In the genomic region with DNA sequence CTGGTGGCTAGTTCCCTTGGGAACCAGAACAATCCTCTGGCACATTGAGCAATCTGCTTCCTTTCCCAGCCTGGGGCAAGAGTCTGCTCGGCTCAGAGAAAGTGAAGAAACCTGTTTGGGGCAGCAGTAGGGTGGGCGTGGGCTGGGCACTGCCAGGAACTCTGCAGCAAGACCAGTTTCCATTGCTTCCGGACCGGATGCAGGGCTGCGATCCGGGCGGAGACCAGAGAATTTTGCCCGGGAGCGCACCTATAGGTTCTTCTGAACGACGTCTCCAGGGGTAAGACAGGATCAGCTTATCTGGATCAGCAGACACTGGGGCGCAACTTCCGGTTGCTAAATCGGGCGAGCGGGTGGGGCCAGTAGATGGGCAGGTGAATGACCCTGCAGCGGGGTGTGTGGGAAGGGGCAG, we compare ENCODE assay signal across 15 mouse cellular contexts. TPM values are rescaled to one million over a fixed set of nuclear protein-coding genes. Genes with fewer than 3 reads are reported as not detected.
DNase-seq lines count a peak whose midpoint lies in the region; ATAC-seq and TF ChIP-seq lines count a peak whose summit lies in the region.
"Had no signal": no experiment of that assay in that cellular context is flagged by ENCODE, and none has a peak within 500 bp of the region (broad histone marks: within the 10 kb centered on the region; RNA-seq: fewer than 3 reads in every experiment).

No protein-coding gene starts in this region.

- no peaks in the 10 kb centered on the region for H3K36me3 ChIP-seq in heart, embryonic 10.5 days
- H3K36me3 ChIP-seq in embryonic facial prominence, embryonic 14.5 days (ENCODE audit: control insufficient read depth, insufficient read depth, low read length): no peaks in the 10 kb centered on the region
- H3K36me3 ChIP-seq in stomach, embryonic 15.5 days: no peaks in the 10 kb centered on the region
- no peaks in the 10 kb centered on the region for H3K36me3 ChIP-seq in midbrain, postnatal 0 days (ENCODE audit: insufficient read depth, low read length)
- H3K36me3 ChIP-seq: hindbrain, embryonic 10.5 days had no signal

- WGBS in heart, embryonic 10.5 days: 74% methylated on average over 17 of the region's 17 CpGs
- 91% methylated on average over 17 of the region's 17 CpGs for whole genome bisulfite sequencing in embryonic facial prominence, embryonic 14.5 days
- 53% methylated on average over 17 of the region's 17 CpGs for WGBS in lung, adult 2 months
- WGBS in stomach, embryonic 15.5 days: 71% methylated on average over 17 of the region's 17 CpGs
- WGBS in midbrain, postnatal 0 days: 91% methylated on average over 17 of the region's 17 CpGs

- no peak overlapping the region for H3K27ac ChIP-seq in heart, embryonic 10.5 days
- H3K27ac ChIP-seq in embryonic facial prominence, embryonic 14.5 days (replicated peaks; ENCODE audit: low read depth, low read length): no peak overlapping the region
- peak overlapping the region; percentile 57; the same call in 1 of the 2 replicates for H3K27ac ChIP-seq in stomach, embryonic 15.5 days
- H3K27ac ChIP-seq in midbrain, postnatal 0 days (ENCODE audit: low read depth, low read length): no peak overlapping the region
- H3K27ac ChIP-seq: hindbrain, embryonic 10.5 days had no signal

- H3K27me3 ChIP-seq in heart, embryonic 10.5 days (ENCODE audit: insufficient read depth, poor library complexity, severe bottlenecking): no peaks in the 10 kb centered on the region; the same call in 1 of the 2 replicates
- no peaks in the 10 kb centered on the region for H3K27me3 ChIP-seq in embryonic facial prominence, embryonic 14.5 days (replicated peaks; ENCODE audit: control insufficient read depth, insufficient read depth, low read length)
- no peaks in the 10 kb centered on the region for H3K27me3 ChIP-seq in stomach, embryonic 15.5 days (replicated peaks)
- no peaks in the 10 kb centered on the region for H3K27me3 ChIP-seq in midbrain, postnatal 0 days (ENCODE audit: insufficient read depth, low read length)

- TF ChIP-seq CTCF in lung, adult 2 months (IDR thresholded peaks at IDR 0.05; ENCODE audit: insufficient read depth, low read length): no peak
- TF ChIP-seq CTCF in midbrain, postnatal 0 days (IDR thresholded peaks at IDR 0.05): no peak

- peaks cover 13% of the 10 kb centered on the region; the same call in 1 of the 2 replicates for H3K4me1 ChIP-seq in heart, embryonic 10.5 days
- H3K4me1 ChIP-seq in embryonic facial prominence, embryonic 14.5 days (ENCODE audit: control insufficient read depth, insufficient read depth, low read length): peaks cover 4% of the 10 kb centered on the region; the same call in 1 of the 2 replicates
- 0 out of 2 replicates have a peak, but pooled peaks cover 2% of the 10 kb centered on the region for H3K4me1 ChIP-seq in lung, adult 2 months (ENCODE audit: control insufficient read depth, insufficient read depth, low read length)
- peaks cover 6% of the 10 kb centered on the region; the same call in 1 of the 2 replicates for H3K4me1 ChIP-seq in stomach, embryonic 15.5 days
- H3K4me1 ChIP-seq in midbrain, postnatal 0 days (ENCODE audit: insufficient read depth, low read length): no peaks in the 10 kb centered on the region

- H3K9me3 ChIP-seq in heart, embryonic 10.5 days: no peaks in the 10 kb centered on the region
- no peaks in the 10 kb centered on the region for H3K9me3 ChIP-seq in embryonic facial prominence, embryonic 14.5 days (ENCODE audit: control insufficient read depth, low read length)
- H3K9me3 ChIP-seq in stomach, embryonic 15.5 days: no peaks in the 10 kb centered on the region
- H3K9me3 ChIP-seq in midbrain, postnatal 0 days (ENCODE audit: low read length): no peaks in the 10 kb centered on the region
- H3K9me3 ChIP-seq: hindbrain, embryonic 10.5 days had no signal

- H3K4me2 ChIP-seq in embryonic facial prominence, embryonic 14.5 days (ENCODE audit: low read depth, low read length): no peak overlapping the region
- H3K4me2 ChIP-seq in stomach, embryonic 15.5 days: peak overlapping the region; percentile 25
- no peak overlapping the region for H3K4me2 ChIP-seq in midbrain, postnatal 0 days (ENCODE audit: low read depth, low read length, poor library complexity, severe bottlenecking)

- no peak for ATAC-seq in embryonic facial prominence, embryonic 14.5 days (ENCODE audit: low read depth)
- ATAC-seq in stomach, embryonic 15.5 days (ENCODE audit: insufficient read depth, low FRiP score, low read depth): peak; percentile 59; the same call in 1 of the 2 replicates
- ATAC-seq in midbrain, postnatal 0 days (ENCODE audit: low FRiP score): no peak
- no peak for ATAC-seq in cerebellum, adult (ENCODE audit: insufficient number of reproducible peaks, low FRiP score, low TSS enrichment)
- ATAC-seq: forebrain, embryonic 14.5 days had no signal

- peak; percentile 92 for DNase-seq in heart, adult 11 months
- no peak for DNase-seq in heart, embryonic 10.5 days (ENCODE audit: low spot score)
- peak; percentile 48 for DNase-seq in embryonic facial prominence, embryonic 14.5 days (ENCODE audit: low spot score)
- peak; percentile 47 for DNase-seq in lung, adult 2 months
- DNase-seq in midbrain, postnatal 0 days (ENCODE audit: low spot score): no peak
- DNase-seq in adrenal gland, adult (ENCODE audit: inconsistent age in 2 of 2, low spot score in 1 of 2): no peak
- DNase-seq: adrenal gland, postnatal 10 days; cerebellum, adult 11 months; kidney, postnatal 36 days; thymus, postnatal 4 days had no signal

- no peak overlapping the region for H3K9ac ChIP-seq in embryonic facial prominence, embryonic 14.5 days (ENCODE audit: low read depth, low read length)
- H3K9ac ChIP-seq in stomach, embryonic 15.5 days: no peak overlapping the region
- no peak overlapping the region for H3K9ac ChIP-seq in midbrain, postnatal 0 days (replicated peaks; ENCODE audit: low read length, poor library complexity, severe bottlenecking)

- TF ChIP-seq POLR2A in lung, adult 2 months (IDR thresholded peaks at IDR 0.05; ENCODE audit: borderline replicate concordance, extremely low read depth, low read depth, low read length): no peak; the same call in 1 of the 2 replicates

- no peak overlapping the region for H3K4me3 ChIP-seq in heart, embryonic 10.5 days
- no peak overlapping the region for H3K4me3 ChIP-seq in embryonic facial prominence, embryonic 14.5 days (ENCODE audit: low read depth, low read length)
- H3K4me3 ChIP-seq in lung, adult 2 months (replicated peaks; ENCODE audit: extremely low read depth, low read depth, low read length): peak overlapping the region; percentile 31
- H3K4me3 ChIP-seq in stomach, embryonic 15.5 days (replicated peaks): no peak overlapping the region
- H3K4me3 ChIP-seq in midbrain, postnatal 0 days (ENCODE audit: low read depth, low read length): no peak overlapping the region
- H3K4me3 ChIP-seq: hindbrain, embryonic 10.5 days had no signal

RNA-seq across cellular contexts. Expression of a gene that starts 23.6 kb away (rescaled TPM):
- polyA plus RNA-seq in heart, embryonic 10.5 days (2016; fragmentation: Nextera tagmentation; extraction: Ambion mirVana): 75.7 and 76.6 TPM in 2 replicates
- polyA plus RNA-seq in embryonic facial prominence, embryonic 14.5 days (2014; fragmentation: Nextera tagmentation; extraction: Ambion mirVana): 47.1 and 53.6 TPM in 2 replicates
- 176 and 282 TPM in 2 replicates for polyA plus RNA-seq in lung, adult 2 months (2012; rRNA removed)
- 102 and 103 TPM in 2 replicates for polyA plus RNA-seq in stomach, embryonic 15.5 days (2015; fragmentation: Nextera tagmentation; extraction: Ambion mirVana)
- 60.2 and 62.7 TPM in 2 replicates for total RNA-seq in midbrain, postnatal 0 days (2014; rRNA removed)
- polyA plus RNA-seq in midbrain, postnatal 0 days (2015; fragmentation: Nextera tagmentation; extraction: Ambion mirVana): 37.9 and 40.5 TPM in 2 replicates
- total RNA-seq: MEL had no signal

Comparison
In these comparisons a context has a peak if more than half of its experiments do, and no peak if none do; other contexts are left out.
1. DNase-seq: peak in heart, adult 11 months (single experiment), embryonic facial prominence, embryonic 14.5 days (single experiment) and lung, adult 2 months (single experiment); none in heart, embryonic 10.5 days (single experiment), midbrain, postnatal 0 days (single experiment) and adrenal gland, adult (0 of 2).